Mouse (Mus musculus): ENCODE results near the gene Igll1.

GRCm38 (mm10) chr16:16907799-16908198, 44.0 kb upstream of the Igll1 start:
- TF ChIP-seq CTCF (IDR thresholded peaks at IDR 0.05; ENCODE audit: extremely low read depth, insufficient read depth, insufficient read length, insufficient replicate concordance) = no peak
- no peak for TF ChIP-seq POLR2A (IDR thresholded peaks at IDR 0.05; ENCODE audit: low read depth, low read length)

All from spleen, adult 2 months (tissue).